Mouse (Mus musculus) MEL (cell line): Measurements from ENCODE around the gene Tmcc3. TPM values are rescaled to one million over a fixed set of nuclear protein-coding genes. Genes with fewer than 3 reads are reported as not detected.

Experiments
- DNase-seq: peaks from one replicate; pipeline ENCODE4 v3.0.0; 2011; ENCODE audit warnings: low read depth, low spot score
- H3K27ac ChIP-seq: 2 replicates; pipeline ENCODE4 v1.5.1; 2012; ENCODE audit warnings: low read depth, mild to moderate bottlenecking, control low read depth, low read length, moderate library complexity; ENCODE audit not compliant: control insufficient read depth
- H3K27me3 ChIP-seq, 2 experiments: fragments of 150-350 bp in 1 of 2; sonication (generic) in 1 of 2; 2 replicates each; pipeline ENCODE4 v1.6.1; 2012; ENCODE audit warnings: low read length in 2 of 2, mild to moderate bottlenecking in 2 of 2, improper control_type of control experiment in 1 of 2, moderate library complexity in 1 of 2; ENCODE audit not compliant: insufficient read depth in 2 of 2, control insufficient read depth in 1 of 2
- H3K36me3 ChIP-seq, 2 experiments: 2 replicates each; pipeline ENCODE4 v1.6.1; 2012 to 2014; ENCODE audit warnings: low read length in 2 of 2, improper control_type of control experiment in 1 of 2, inconsistent platforms in 1 of 2, mild to moderate bottlenecking in 1 of 2; ENCODE audit not compliant: insufficient read depth in 2 of 2, control insufficient read depth in 1 of 2
- H3K4me1 ChIP-seq, 2 experiments: fragments of 150-350 bp in 1 of 2; sonication (generic) in 1 of 2; 2 replicates each; pipeline ENCODE4 v1.6.1; 2012; ENCODE audit warnings: low read length in 2 of 2, improper control_type of control experiment in 1 of 2, mild to moderate bottlenecking in 1 of 2; ENCODE audit not compliant: insufficient read depth in 2 of 2, control insufficient read depth in 1 of 2
- H3K4me3 ChIP-seq, 2 experiments: fragments of 150-350 bp in 1 of 2; sonication (generic) in 1 of 2; 2 replicates each; pipeline ENCODE4 v1.5.1; 2012; ENCODE audit warnings: low read depth in 2 of 2, low read length in 2 of 2, mild to moderate bottlenecking in 2 of 2, moderate library complexity in 2 of 2, control low read depth in 1 of 2, improper control_type of control experiment in 1 of 2; ENCODE audit not compliant: control insufficient read depth in 1 of 2, insufficient read depth in 1 of 2
- H3K79me2 ChIP-seq: 2 replicates; pipeline ENCODE4 v1.6.1; 2012; ENCODE audit warnings: mild to moderate bottlenecking, low read length, moderate library complexity; ENCODE audit not compliant: control insufficient read depth, poor library complexity, insufficient read depth
- H3K9ac ChIP-seq: 2 replicates; pipeline ENCODE4 v1.6.1; 2012; ENCODE audit warnings: low read depth, mild to moderate bottlenecking, control low read depth, low read length, moderate library complexity; ENCODE audit not compliant: control insufficient read depth, poor library complexity, severe bottlenecking
- H3K9me3 ChIP-seq: fragments of 150-350 bp; sonication (generic); replicated peaks from 2 replicates; pipeline ENCODE4 v1.6.1; 2012; ENCODE audit warnings: mild to moderate bottlenecking, low read length, improper control_type of control experiment, moderate library complexity; ENCODE audit not compliant: insufficient read depth
- CTCF ChIP-seq, 3 experiments: IDR thresholded peaks in 2 of 3; conservative IDR thresholded peaks in 1 of 3; 2 replicates each; pipeline ENCODE4 v1.5.1; 2011 to 2012; ENCODE audit warnings: low read length in 3 of 3, low read depth in 2 of 3, mild to moderate bottlenecking in 2 of 3, improper control_type of control experiment in 1 of 3, inconsistent platforms in 1 of 3, mixed read lengths in 1 of 3, moderate library complexity in 1 of 3; ENCODE audit not compliant: control insufficient read depth in 1 of 3, insufficient read depth in 1 of 3, poor library complexity in 1 of 3, severe bottlenecking in 1 of 3
- EP300 ChIP-seq, 2 experiments: IDR thresholded peaks; 2 replicates each; pipeline ENCODE4 v1.6.1; 2011; ENCODE audit warnings: improper control_type of control experiment in 2 of 2, low read length in 2 of 2, low read depth in 1 of 2, mild to moderate bottlenecking in 1 of 2
- ETS1 ChIP-seq: IDR thresholded peaks from 2 replicates; pipeline ENCODE4 v1.6.1; 2012; ENCODE audit warnings: low read depth, mild to moderate bottlenecking, inconsistent platforms, low read length, improper control_type of control experiment, moderate library complexity
- GATA1 ChIP-seq: IDR thresholded peaks from 2 replicates; pipeline ENCODE4 v1.6.1; 2011; ENCODE audit warnings: low read depth, low read length, improper control_type of control experiment
- HCFC1 ChIP-seq: IDR thresholded peaks from 2 replicates; pipeline ENCODE4 v1.6.1; 2012; ENCODE audit warnings: low read depth, mild to moderate bottlenecking, inconsistent platforms, low read length, improper control_type of control experiment, moderate library complexity
- JUND ChIP-seq: IDR thresholded peaks from 2 replicates; pipeline ENCODE4 v1.6.1; 2011; ENCODE audit warnings: low read depth, mild to moderate bottlenecking, improper control_type of control experiment, low read length
- MAFK ChIP-seq: IDR thresholded peaks from 2 replicates; pipeline ENCODE4 v1.6.1; 2011; ENCODE audit warnings: low read depth, mild to moderate bottlenecking, low read length, improper control_type of control experiment, borderline replicate concordance
- MAX ChIP-seq: IDR thresholded peaks from 2 replicates; pipeline ENCODE4 v1.6.1; 2011; ENCODE audit warnings: low read length, improper control_type of control experiment
- MAZ ChIP-seq: IDR thresholded peaks from 2 replicates; pipeline ENCODE4 v1.6.1; 2012; ENCODE audit warnings: low read depth, mild to moderate bottlenecking, inconsistent platforms, low read length, improper control_type of control experiment
- MEF2A ChIP-seq: IDR thresholded peaks from 2 replicates; pipeline ENCODE4 v1.6.1; 2014; ENCODE audit warnings: low read depth, mild to moderate bottlenecking, inconsistent platforms, low read length, improper control_type of control experiment; ENCODE audit not compliant: poor library complexity, insufficient replicate concordance, severe bottlenecking; ENCODE audit errors: extremely low read depth
- MXI1 ChIP-seq: IDR thresholded peaks from 2 replicates; pipeline ENCODE4 v1.6.1; 2011; ENCODE audit warnings: mild to moderate bottlenecking, low read depth, low read length, improper control_type of control experiment
- MYC ChIP-seq: IDR thresholded peaks from 2 replicates; pipeline ENCODE4 v1.6.1; 2011; ENCODE audit warnings: low read depth, mild to moderate bottlenecking, low read length, improper control_type of control experiment, moderate library complexity
- NELFE ChIP-seq: IDR thresholded peaks from 2 replicates; pipeline ENCODE4 v1.6.1; 2011; ENCODE audit warnings: low read depth, low read length, improper control_type of control experiment
- POLR2A ChIP-seq, 2 experiments: IDR thresholded peaks; 2 replicates each; pipeline ENCODE4 v1.6.1; 2011 to 2012; ENCODE audit warnings: low read length in 2 of 2, mild to moderate bottlenecking in 2 of 2, control low read depth in 1 of 2, improper control_type of control experiment in 1 of 2, low read depth in 1 of 2, moderate library complexity in 1 of 2; ENCODE audit not compliant: control insufficient read depth in 1 of 2, insufficient read depth in 1 of 2, poor library complexity in 1 of 2
- POLR2AphosphoS5 ChIP-seq: IDR thresholded peaks from 2 replicates; pipeline ENCODE4 v1.6.1; 2012; ENCODE audit warnings: low read depth, borderline replicate concordance, mild to moderate bottlenecking, inconsistent platforms, low read length, moderate library complexity, mixed read lengths
- RAD21 ChIP-seq: IDR thresholded peaks from 2 replicates; pipeline ENCODE4 v1.6.1; 2011; ENCODE audit warnings: mild to moderate bottlenecking, low read depth, low read length, improper control_type of control experiment
- SMC3 ChIP-seq: IDR thresholded peaks from 2 replicates; pipeline ENCODE4 v1.6.1; 2011; ENCODE audit warnings: low read depth, low read length, improper control_type of control experiment
- TAL1 ChIP-seq: IDR thresholded peaks from 2 replicates; pipeline ENCODE4 v1.6.1; 2012; ENCODE audit warnings: mild to moderate bottlenecking, inconsistent platforms, low read length, moderate library complexity, mixed read lengths
- UBTF ChIP-seq: IDR thresholded peaks from 2 replicates; pipeline ENCODE4 v1.6.1; 2012; ENCODE audit warnings: low read depth, mild to moderate bottlenecking, inconsistent platforms, low read length, improper control_type of control experiment, moderate library complexity, borderline replicate concordance; ENCODE audit not compliant: insufficient read depth
- USF2 ChIP-seq, 2 experiments: IDR thresholded peaks; 2 replicates each; pipeline ENCODE4 v1.6.1; 2011 to 2012; ENCODE audit warnings: improper control_type of control experiment in 2 of 2, low read length in 2 of 2, borderline replicate concordance in 1 of 2, inconsistent platforms in 1 of 2, low read depth in 1 of 2, mild to moderate bottlenecking in 1 of 2; ENCODE audit not compliant: insufficient read depth in 1 of 2
- ZC3H11A ChIP-seq: IDR thresholded peaks from 2 replicates; pipeline ENCODE4 v1.6.1; 2012; ENCODE audit warnings: low read depth, mild to moderate bottlenecking, inconsistent platforms, low read length, improper control_type of control experiment
- ZMIZ1 ChIP-seq: IDR thresholded peaks from 2 replicates; pipeline ENCODE4 v1.6.1; 2012; ENCODE audit warnings: low read depth, mild to moderate bottlenecking, inconsistent platforms, low read length, improper control_type of control experiment, moderate library complexity
- ZNF384 ChIP-seq: IDR thresholded peaks from 2 replicates; pipeline ENCODE4 v1.6.1; 2012; ENCODE audit warnings: low read depth, mild to moderate bottlenecking, inconsistent platforms, low read length, improper control_type of control experiment
- polyA plus RNA-seq, 2 experiments: library from polyadenylated mRNA; stranded (reverse) in 1 of 2; unstranded in 1 of 2; fragments of >175 nt in 1 of 2; fragments of >200 nt in 1 of 2; gene quantifications; 2 replicates each; pipeline versions ENCODE4 v1.2.1 to v1.2.4; 2012; ENCODE audit warnings: low replicate concordance in 2 of 2, low read depth in 1 of 2; ENCODE audit not compliant: insufficient read length in 2 of 2, insufficient read depth in 1 of 2, missing spikeins in 1 of 2
- total RNA-seq: library from RNA; depleted of rRNA; stranded (reverse); fragments of 300-350 nt; gene quantifications from 2 replicates; pipeline ENCODE4 v1.2.3, GENCODE M21; 2012

The Tmcc3 gene
- total and polyA plus RNA-seq, 3 experiments = 1.3 to 2.6 TPM; not detected in 1

DNA sequence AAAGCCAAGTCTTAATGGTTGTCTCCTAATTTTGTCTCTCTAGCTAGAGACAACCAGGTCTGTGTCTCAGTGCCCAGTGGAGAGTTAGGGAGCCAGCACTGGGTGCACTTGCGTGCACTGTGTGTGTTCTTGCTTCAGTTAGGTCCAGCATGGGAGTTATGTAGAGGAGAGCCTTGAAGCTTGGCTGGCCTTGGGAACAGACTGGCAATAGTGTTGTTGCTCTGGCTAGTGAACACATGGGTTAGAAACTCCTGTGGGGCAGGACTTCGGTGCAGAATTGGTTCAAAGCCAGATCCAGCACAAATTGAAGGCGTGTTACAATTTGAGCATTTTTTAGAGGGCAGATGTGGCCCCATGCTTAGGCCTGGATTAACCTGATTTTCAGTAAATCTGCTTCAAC, 179.3 kb downstream of the Tmcc3 start:
- no peak for TF ChIP-seq MEF2A
- TF ChIP-seq POLR2A (IDR thresholded peaks at IDR 0.05; ENCODE audit: control insufficient read depth in 1 of 2, insufficient read depth in 1 of 2, low read depth in 1 of 2, low read length in 2 of 2, poor library complexity in 1 of 2) = no peak
- TF ChIP-seq NELFE = no peak
- TF ChIP-seq TAL1 = no peak
- no peak for TF ChIP-seq ZMIZ1
- TF ChIP-seq UBTF = no peak
- no peak for TF ChIP-seq SMC3
- no peak for TF ChIP-seq POLR2AphosphoS5
- Histone ChIP-seq H3K4me1 (no peaks in the 10 kb centered on the region), H3K36me3 (no peaks in the 10 kb centered on the region), H3K27ac (no peak overlapping the region), H3K79me2 (no peaks in the 10 kb centered on the region), H3K9ac (no peak overlapping the region), H3K9me3 (no peaks in the 10 kb centered on the region), H3K4me3 (no peak overlapping the region), H3K27me3 (peaks cover 8% of the 10 kb centered on the region in 2 experiments)
- no peak for DNase-seq

DNA sequence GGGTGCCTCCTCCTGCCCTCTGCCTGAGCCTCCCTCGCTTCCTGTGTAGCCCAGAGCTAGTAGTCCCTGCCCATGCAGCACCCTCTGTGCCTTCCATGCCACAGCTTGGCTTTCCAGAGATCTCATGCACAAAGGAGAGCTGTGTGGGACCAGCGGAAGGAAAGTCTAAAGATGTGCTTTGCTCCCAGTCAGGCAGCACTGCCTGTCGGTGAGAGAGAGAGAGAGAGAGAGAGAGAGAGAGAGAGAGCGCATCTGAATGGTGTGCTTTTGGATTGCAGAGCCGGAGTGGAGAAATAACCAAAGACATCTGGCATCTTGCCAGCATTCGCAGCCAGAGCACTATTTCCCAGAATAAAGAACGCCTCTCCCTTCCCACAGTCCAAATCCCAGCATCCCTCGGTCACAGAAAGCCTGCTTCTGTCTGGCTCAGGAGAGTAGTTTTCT, 182.7 kb downstream of the Tmcc3 start:
- H3K79me2 ChIP-seq = no peaks in the 10 kb centered on the region
- H3K9ac ChIP-seq = no peak overlapping the region
- no peaks in the 10 kb centered on the region for H3K9me3 ChIP-seq
- TF ChIP-seq GATA1 (no peak), MAFK (no peak)
- no peak overlapping the region for H3K4me3 ChIP-seq
- H3K27me3 ChIP-seq = peaks cover 1 to 7% of the 10 kb centered on the region in 2 experiments; a peak in 3 of 4 replicates
- H3K36me3 ChIP-seq = no peaks in the 10 kb centered on the region
- no peak overlapping the region for H3K27ac ChIP-seq
- no peaks in the 10 kb centered on the region for H3K4me1 ChIP-seq
- no peak for DNase-seq

DNA sequence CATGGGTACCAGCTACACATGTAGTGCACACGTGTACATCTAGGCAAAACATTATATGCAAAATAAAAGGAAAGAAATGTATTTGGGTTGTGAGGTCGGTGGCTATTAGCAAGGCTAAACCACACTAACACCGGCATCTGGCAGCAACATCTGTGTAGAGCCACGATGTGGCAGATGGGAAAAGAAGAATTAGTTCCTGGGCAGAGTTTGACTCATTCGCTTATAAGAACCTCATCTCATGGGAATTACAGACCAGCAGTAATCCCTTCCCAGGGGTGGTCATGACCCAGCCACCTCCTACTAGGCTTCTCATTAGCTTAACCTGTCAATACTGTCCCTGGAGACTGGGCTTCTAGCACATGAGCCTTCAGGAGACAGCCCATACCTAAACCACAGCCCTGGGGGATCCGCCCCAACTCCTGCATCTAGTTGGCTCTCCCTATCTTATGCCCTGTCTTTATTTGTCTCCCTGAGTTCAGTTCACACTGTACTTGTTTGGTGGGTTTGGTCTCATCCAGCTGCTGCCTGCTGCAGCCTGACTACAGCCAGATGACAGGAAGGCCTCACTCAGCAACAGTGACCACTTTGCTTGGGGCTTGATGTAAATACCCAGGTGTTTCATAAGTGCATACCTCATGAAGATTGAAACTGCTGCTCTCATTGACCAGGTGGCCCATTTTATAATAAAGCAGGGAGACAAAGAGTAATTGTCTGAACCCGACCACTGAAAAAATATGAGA, 183.9 kb downstream of the Tmcc3 start:
- no peak overlapping the region for H3K4me3 ChIP-seq
- H3K27me3 ChIP-seq = peaks cover 1 to 6% of the 10 kb centered on the region in 2 experiments; a peak in 3 of 4 replicates
- H3K9ac ChIP-seq = no peak overlapping the region
- no peak overlapping the region for H3K27ac ChIP-seq
- H3K4me1 ChIP-seq = no peaks in the 10 kb centered on the region
- no peak for DNase-seq
- TF ChIP-seq CTCF (IDR thresholded peaks at IDR 0.05 in 2 of 3, conservative IDR thresholded peaks at IDR 0.05 in 1 of 3; ENCODE audit: control insufficient read depth in 1 of 3, insufficient read depth in 1 of 3, low read depth in 2 of 3, low read length in 3 of 3, poor library complexity in 1 of 3, severe bottlenecking in 1 of 3) = no peak
- no peak for TF ChIP-seq SMC3
- TF ChIP-seq ETS1 = no peak
- no peak for TF ChIP-seq ZNF384
- no peak for TF ChIP-seq EP300 (IDR thresholded peaks at IDR 0.05; ENCODE audit: low read depth in 1 of 2, low read length in 2 of 2)
- no peak for TF ChIP-seq GATA1
- TF ChIP-seq TAL1 = no peak
- no peak for TF ChIP-seq USF2 (IDR thresholded peaks at IDR 0.05; ENCODE audit: borderline replicate concordance in 1 of 2, insufficient read depth in 1 of 2, low read depth in 1 of 2, low read length in 2 of 2)
- TF ChIP-seq MAX = no peak
- no peak for TF ChIP-seq MYC
- TF ChIP-seq ZC3H11A = no peak
- no peak for TF ChIP-seq JUND
- no peak for TF ChIP-seq HCFC1
- no peak for TF ChIP-seq MAZ
- no peak for TF ChIP-seq NELFE
- TF ChIP-seq RAD21 = no peak
- no peak for TF ChIP-seq MXI1
- no peaks in the 10 kb centered on the region for H3K79me2 ChIP-seq
- no peaks in the 10 kb centered on the region for H3K36me3 ChIP-seq
- H3K9me3 ChIP-seq = no peaks in the 10 kb centered on the region
